Mouse (Mus musculus) adrenal gland, postnatal 14 days (tissue): Measurements from ENCODE around the gene Gucy2d. TPM values are rescaled to one million over a fixed set of nuclear protein-coding genes. Genes with fewer than 3 reads are reported as not detected.

Experiments
- DNase-seq: peaks from one replicate; pipeline ENCODE4 v3.0.0; 2021; ENCODE audit warnings: mixed read lengths
- long read RNA-seq, 2 experiments: library from polyadenylated mRNA; stranded (forward); transcript quantifications; one replicate each; pipeline ENCODE4 v2.0.0; 2021
- total RNA-seq: library from RNA; stranded (reverse); gene quantifications from 2 replicates; pipeline ENCODE4 v1.2.3, GENCODE M21; 2021

The Gucy2d gene
- total RNA-seq = not detected in 2 replicates
- long read RNA-seq, experiment 1 = 0 reads
- long read RNA-seq, experiment 2 = 0 reads

DNA sequence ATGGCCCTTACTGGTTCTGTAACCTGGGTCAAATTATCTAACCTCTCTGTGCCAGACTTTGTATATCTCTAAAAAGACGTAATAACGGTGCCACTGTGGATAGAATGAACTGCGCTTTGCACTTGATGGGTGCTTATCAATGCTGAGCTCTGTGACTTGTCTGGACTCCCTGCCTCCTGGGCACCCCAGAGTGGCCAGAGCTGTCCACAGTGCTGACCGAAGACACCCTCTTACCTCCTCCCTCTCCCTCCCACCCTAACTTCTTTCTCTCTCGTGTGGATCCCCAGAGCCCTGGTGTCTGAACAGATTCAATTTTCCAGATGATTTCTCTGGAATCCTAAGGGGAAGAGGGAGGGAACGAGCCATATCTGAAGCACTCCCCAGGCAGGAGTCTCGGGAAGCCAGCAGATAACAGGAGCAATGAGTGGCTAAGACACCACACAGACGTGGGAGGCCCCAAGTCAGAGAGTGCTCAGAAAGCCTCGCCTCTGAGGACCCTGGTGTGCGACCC lies at the start of gene Gucy2d:
Gene Gucy2d, plus strand, starts transcription at position 461 of the 511 bp plus-strand sequence.
- peak; percentile 62 for DNase-seq

DNA sequence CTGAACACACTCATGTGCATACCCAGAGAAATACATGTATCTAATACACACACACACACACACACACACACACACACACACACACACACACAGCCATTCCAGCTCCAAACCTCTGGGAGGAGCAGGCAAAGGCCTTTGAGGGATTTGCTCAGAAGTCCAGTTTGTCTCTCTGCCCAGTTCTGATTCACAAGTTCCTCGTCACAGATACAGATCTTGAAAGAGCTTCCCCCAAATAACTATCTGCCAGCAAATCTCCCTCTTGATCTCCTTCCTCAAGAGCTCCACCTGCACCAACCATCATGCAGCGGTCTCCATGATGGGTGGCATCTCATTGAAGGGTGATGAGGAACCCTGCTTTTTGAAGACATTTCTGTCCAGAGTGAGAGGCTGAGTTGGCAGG lies 49.7 kb upstream of the Gucy2d start:
- DNase-seq = peak; percentile 51

DNA sequence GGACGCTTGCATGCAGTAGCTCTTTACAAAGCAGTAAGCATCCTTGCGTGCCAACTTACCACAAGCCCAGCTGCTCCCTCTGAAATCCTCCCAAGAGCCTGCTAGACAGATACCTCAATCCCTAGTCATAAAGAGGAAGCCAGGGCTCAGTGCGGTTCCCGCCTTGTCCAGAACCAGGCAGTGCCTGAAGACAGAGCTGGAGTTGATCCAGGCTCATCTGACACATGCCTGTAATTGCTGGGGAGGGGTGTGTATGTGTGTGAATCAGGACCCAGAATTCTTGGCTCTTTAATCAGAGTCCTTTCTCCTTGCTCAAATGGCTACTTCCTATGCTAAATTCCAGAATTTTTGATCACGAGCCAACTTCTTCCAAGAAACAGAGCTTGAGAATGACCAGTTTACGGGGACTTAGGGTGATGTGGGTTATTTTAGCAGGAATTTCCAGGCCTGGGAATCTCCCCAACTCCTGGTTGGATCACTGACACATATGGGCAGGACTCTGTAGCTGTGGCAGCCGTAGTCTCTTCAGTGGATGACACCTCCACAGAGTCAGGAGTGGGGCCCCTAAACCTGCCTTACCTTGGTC lies 48.8 kb upstream of the Gucy2d start:
- DNase-seq = no peak

DNA sequence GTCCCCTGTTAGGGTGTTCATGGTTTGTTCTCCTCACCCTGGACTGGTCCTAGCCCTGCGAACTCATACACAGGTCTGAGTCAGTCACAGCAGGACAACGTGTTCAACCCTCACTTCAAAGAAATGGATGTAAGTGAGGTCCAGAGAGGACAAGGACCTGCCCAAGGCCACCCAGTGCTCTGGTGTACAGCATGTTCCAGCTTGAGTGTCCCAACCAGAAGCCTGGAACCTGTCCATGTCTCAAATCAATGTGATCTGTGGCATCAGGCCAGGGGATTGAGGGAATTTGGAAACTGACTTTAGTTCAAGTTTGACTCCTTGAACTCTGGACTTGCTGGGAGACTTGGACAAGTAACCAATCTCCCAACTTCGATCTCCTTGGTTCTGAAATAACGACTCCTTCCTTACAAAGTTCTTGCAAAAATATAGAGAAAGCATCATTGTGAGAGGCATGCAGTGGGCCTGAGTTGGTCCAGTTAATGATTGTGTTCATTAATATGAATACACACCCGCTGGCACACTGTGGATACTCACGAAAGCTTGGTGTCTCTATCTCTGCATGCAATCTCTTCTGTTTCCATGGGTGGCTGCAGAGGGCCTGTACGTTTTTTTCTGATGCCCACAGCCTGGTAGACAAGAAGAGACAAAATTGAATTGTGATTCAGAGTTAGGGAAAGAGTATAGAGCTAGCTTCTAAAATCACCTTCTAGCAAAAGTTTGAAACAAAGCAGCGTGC lies 47.6 kb upstream of the Gucy2d start:
- peak; percentile 80 for DNase-seq

DNA sequence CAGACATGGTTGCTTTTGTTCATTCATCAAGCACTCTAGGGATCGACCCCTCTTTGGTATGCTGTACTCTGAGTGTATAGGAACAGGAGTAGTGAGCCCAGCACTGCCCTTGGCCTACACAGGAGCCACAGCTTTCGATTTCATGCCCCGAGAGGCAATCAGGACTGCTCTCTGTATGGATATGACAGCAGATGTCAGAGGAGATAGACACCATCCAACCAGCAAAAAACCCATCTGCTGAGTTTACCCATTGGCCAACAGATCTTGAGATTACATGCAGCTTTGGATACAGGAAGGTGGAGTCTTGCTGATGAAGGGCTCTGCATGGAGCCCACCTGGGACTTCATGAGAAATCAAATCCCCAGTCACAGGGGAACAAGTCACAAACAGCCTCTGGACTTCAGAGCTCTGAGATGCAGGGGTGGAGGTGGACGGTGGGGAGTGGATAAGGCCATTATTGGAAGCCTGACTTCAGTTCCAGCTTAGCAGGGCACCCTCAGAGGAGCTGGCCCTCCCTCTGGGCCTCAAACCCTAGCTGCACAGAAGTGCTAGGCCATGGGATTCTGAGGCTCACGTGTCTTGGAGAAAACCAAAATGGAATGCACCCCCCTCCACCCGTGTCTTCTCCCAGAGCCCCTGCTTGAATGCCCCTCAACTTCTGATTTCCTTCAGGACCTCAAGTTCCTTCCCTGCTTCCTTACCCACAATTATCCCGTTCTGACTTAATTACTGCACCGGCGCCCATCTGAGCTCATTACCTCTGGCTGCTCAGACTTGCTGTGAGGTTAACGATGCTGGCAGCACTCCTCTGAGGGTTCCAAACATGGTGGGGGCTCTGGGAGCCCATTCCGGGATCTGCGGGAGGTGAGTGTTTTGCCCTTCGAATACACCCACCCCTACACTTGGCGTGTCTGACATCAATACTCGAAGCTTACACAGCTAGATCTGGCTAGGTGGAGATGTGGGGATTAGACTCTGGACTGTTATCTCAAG lies 37.3 kb upstream of the Gucy2d start:
- no peak for DNase-seq

DNA sequence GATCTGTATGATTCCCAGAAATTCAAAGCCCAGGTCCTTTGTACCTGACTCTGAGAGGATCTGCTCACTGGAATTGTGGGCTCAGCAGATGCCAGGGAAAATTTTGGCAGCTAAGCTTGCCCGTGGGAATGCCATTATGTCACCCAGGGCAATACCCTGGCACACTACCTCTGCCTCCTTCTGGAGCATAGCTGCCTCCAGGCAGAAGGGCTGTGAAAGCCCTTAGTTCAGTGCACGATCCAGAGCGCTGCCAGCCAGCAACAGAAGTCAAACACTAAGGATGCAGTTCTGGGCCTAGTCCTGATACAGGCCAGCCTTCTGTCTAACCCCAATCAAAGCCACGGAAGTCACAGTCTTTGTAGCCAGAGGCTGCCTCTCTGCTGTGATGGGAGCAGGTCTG lies 36.2 kb upstream of the Gucy2d start:
- DNase-seq = peak; percentile 44

DNA sequence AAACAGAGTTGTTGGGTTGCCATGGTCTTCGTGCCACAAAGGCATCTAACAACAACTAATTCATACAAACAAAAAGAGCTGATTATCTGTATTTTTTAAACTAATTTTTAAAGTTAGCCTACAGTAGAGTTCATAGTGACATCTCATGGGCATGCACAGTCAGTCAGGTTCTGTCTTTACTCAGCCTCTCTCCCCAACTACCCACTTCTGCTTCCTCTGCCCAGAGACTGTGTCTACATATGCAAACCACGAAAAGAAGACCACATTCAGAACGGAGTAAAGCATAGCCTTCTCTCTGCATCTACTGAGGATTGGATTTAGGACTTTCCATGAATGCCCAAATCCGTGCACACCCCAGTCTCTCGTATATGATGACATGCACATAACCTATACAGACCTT lies 32.6 kb upstream of the Gucy2d start:
- no peak for DNase-seq

DNA sequence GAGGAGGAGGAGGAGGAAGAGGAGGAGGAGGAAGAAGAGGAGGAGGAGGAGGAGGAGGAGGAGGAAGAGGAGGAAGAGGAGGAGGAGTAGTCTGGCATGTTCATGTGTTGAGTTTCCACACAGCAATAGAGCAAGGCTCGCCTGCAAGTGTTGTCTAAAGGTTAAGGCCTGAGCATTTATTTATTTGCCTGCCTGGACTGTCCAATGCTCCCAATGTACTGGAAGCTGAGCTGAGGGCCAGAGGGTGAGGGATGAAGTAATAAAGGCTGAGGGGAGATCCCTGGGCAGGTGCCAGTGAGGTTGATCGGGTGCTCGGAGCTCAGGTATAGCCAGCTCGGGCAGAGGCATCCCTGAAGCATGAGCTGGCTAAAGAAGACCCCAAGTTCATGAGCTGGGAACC lies 27.1 kb upstream of the Gucy2d start:
- no peak for DNase-seq

DNA sequence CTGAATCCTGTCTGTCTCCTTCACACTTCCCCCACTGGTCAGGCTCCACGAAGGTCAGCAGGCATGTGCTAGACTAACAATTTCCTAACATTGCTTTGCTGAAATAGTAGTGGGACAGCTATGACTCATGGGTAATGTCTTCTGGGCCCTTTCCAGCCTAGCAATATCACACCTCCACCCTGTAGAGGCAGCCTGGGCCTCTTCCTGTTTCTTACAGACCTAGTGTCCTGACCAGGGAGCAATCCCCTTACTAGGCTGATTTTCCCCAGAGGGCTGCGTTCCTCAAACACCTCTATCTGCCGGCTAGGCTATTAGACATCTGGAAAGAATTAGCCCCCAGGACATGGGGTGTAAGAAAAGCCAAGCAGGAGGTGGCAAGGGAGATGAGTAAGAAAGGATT lies 24.7 kb upstream of the Gucy2d start:
- peak; percentile 39 for DNase-seq

DNA sequence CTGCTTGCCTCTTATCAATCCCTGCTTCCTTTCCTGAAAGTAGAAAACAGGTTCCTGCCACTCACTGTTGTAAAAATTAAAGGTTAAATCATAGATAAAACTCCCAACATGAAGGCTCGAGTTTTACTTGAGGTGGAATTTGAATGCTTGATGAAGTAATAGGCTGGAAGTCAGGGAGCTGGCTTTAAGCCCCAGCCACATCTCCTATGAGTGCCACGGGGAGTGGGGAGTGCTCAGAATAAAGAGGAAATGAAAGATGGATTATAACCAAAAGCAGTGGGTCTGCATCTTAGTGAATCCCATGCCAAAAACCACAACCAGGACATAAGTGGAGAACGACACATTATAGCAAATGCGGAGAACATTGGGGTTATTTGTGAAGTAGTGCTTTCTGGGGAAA lies 24.2 kb upstream of the Gucy2d start:
- no peak for DNase-seq

DNA sequence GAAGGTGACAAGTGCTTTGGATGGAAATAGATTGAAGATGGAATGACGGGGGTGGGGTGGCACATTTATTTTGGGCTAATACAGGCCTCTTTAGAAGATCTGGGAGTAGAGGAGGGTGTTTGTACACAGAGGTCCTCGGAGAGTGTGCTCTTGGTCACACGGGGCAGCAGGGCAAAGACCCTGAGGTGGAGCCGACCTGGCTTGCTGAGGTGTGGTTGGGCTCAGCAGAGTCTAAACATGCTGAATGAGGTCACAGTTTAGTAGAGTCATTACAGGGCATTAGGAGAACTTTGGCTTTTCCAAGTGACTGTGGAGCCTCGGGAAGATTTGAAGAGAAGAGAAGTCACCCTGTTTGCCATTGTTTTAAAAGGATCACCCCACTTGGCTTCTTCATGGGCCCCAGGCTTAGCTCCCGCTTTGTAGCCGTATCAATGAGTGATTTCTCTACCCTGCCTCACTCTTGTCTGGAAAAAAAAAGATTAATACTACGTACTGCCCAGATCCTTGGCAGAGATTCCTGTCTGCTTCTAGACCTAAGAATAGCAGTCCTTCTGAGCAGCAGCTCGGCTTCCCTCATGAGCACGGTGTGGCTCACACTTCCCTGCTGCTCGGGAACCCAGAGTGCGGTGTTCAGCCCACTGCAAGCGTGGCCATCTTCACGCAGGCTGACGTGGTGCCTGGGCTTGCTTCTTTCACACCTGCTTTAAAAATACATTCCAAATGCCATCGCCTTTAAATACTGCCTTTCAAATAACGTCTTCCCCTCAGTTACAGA lies 22.0 kb upstream of the Gucy2d start:
- DNase-seq = no peak

DNA sequence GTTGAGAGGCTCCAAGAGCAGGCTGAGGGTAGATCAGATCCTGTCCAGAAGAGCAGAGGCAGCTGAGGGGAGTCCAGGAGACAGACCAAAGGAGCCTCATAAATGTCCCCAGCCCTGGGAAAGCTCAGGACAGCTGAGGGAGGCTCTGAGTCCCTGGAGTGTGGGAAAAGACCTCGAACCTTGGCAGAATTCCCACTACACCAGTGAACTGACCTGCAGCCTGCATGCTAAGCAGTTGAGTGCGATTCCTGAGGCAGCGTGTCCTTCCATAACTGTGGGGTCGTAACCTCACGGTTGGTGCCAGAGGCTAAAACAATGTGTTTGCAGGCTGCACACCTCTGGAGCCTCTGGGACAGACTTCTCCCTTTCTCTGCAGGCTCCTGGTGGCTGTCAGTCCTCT lies 20.9 kb upstream of the Gucy2d start:
- peak; percentile 42 for DNase-seq

DNA sequence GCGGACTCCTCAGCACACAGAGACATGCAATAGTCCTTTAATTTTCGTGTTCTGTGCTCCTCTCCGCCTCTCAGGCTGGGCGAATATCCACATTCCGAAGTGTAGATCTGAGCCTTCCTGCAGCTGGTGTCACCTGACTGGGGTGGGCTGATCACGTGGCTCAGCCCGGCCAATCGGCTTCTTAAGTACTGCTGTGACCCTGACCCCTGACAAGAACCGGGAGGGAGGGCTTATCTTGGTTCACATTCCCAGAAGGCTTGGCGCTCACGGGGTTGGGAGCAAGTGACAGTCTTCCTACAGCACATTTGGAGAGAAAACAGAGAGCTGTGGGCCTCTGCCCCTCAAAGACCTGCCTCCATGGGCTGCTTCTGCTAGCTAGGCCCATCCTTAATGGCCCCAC lies 16.7 kb upstream of the Gucy2d start:
- no peak for DNase-seq

DNA sequence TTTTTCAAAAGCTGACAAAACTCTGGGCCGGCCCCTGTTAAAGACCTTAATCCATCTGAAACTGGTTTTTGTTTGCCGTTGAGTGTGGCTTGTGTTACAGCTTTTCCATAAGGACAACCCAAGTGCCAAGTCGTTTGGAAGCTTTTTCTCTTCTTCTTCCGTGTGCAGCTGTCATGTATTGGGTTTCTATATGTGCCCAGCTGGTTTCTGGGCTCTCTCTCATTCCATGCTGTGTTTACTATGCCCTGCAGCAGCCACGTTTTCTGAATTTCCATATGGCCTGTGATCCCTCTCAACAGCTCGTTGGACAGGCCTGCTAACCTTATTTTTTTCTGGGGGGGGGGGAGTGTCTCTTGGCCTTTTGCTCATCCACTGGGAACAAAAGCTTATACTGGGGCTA lies 15.8 kb upstream of the Gucy2d start:
- no peak for DNase-seq

DNA sequence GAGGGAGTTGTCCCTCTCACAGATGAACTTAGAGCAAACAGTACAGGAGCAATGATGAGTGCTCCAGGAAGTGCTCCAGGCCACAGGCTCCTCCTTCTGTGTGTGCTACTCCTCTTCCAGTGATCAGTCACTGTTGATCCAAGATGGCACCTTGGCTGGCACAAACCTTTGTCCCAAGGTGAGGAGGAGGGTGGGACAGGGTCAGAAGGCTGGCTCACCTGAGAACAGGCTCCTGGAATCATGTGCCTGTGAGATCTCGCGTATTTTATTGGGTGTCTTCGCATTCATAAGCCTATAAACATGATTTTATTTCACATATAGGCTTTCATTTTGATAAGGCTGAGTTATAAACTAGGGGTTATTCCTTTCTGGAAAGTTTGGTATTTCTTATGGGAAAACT lies 14.7 kb upstream of the Gucy2d start:
- no peak for DNase-seq

DNA sequence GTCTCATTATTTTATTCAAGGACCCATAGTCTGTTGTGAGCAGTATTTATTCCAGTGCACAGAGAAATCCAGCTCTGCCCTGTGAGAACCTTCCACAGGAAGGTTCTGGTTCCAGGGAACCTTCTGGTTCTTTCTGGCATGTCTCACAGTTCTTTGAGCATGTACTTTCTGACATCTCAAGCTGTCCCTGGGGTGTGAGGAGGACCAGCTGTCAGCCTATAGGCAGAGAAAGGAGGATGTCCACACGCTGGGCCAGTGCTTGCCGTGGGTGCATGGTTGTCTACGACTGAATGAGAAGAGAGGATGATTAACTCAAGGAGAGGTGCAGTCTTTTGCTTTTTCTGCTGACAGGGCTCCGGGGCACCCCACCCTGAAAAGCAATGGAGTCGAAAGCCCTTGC lies 13.6 kb upstream of the Gucy2d start:
- DNase-seq = no peak

DNA sequence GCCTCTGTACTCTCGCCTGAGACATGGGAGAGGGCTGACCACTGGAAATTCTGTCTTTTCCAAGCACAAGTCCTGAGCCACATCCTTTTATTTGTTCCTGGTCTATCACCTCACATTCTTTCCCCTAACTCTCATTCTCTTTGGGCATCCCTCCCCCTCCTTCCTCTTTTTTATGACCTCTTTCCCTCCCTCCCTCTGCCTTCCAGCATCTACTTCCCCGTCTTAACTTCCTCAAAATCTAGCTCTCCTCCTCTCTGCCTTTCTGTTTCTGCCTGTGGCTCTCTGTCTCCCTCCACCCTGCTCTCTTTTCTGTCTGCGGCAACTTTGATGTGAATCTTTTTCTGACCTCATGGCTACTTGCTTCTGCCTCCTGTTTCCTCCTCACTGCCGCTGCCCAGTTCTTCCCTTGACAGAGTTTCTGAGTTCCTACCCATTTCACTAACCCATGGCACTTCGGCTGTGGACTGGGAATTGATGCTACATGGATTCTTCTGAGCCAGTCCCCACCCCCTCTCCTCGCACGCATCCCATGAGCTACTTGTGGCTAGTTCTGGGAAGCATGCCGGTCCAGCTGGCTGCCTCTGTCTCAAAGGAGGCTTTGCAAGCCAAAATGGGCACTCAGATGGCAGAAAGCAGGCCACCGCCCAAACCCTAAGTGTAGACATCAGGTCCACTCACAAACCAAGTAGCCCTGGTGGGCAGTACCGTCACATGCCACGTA lies 12.9 kb upstream of the Gucy2d start:
- no peak for DNase-seq

DNA sequence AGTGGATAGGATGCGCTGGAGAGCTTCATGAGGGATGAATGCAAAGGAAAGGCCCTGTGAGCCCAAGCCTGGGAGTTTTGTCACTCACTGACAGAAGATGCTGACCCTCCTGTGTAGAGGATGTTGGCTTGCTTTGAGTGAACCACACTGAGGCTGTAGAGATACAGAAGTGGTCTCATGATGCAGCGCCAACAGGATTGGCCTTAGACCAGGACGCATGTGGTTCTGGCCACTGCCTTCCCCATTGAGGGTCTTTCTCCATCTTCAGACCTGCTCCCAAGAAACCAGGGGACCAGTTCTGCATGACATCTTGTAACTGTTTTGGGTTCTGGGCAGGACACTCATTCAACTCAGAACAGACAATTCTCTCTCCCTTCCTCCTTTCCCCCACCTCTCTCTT lies 10.6 kb upstream of the Gucy2d start:
- no peak for DNase-seq

DNA sequence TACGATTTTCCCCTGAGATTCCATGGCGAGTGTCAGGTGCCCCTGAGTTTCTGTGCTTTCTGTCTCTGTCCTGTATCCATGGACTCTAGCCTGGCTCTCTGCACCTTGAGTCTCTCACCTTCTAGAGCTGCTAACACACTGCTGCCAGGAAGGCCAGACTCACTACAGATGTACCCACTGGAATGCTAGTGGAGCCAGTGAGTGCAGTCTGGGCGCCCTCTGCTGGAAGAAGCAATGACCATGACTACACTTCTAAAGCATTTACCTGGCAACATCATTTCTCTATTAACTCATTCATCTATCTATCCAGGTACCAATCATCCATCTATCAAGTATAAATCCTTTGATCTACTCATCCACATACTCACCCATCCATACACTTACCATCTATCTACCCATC lies 9.4 kb upstream of the Gucy2d start:
- peak; percentile 80 for DNase-seq

DNA sequence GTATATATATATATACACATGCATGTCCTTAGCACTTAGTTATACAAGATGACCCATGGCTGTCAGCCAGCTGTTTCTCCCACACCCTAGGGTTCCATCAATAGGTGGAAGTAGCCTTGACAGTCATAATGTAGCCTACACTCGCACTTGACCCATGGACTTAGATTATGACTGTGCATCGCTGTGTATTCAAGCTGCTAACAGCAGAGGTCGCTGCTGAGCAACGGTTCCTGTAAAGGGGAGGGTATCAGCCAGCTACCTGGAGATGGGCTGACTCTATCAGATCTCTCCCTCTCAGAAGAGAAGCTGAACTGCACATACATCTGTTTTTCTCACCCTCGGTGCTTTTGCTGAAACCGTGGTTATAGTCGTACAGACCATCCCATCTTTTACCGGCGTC lies 2.6 kb upstream of the Gucy2d start:
- peak; percentile 59 for DNase-seq

DNA sequence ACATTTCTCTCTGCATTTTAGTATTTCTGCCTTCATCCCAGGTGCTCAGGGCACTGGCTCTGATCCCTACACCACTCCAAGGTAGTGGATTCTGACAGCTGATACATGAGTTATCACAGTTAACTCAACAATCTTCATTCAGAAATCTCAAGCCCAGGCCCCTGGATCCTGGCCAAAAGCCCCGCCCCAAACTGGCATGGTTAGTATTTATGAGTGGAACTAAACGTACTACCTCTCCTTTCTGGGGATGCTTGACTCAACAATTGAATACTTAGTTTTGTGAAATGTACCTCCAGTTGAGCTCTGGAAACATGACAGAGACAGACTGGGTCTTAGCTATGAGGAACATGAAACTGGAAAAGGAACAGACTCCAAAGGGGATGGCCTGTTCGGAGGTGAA lies 6.7 kb downstream of the Gucy2d start:
- no peak for DNase-seq
